Mouse (Mus musculus): ENCODE data around the gene Sirpa. TPM values are rescaled to one million over a fixed set of nuclear protein-coding genes. Genes with fewer than 3 reads are reported as not detected.

Sirpa gene
- total and polyA plus RNA-seq, 3 experiments = not detected

DNA sequence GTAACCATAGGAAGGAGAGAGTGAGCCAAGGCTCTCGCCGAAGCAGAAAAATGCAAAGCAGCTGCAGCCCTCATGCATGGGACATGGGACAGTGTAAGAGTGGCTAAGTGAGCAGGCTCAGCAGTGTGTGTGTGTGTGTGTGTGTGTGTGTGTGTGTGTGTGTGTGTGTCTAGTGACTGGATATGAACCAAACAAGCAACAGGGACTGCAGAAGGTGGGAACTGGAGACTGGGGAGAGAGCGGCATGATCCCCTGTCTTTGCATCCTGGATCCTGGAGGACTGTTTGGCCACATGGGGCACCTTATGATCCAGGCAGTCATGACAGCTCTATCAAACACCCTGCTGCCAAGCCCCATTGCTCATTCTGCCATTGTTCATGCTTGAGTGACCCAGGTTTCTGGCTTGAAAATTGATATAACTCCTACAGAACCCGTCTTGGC lies 34.0 kb downstream of the Sirpa start:
- H3K9ac ChIP-seq (ENCODE audit: control insufficient read depth, low read depth, low read length, poor library complexity, severe bottlenecking) = no peak overlapping the region
- H3K79me2 ChIP-seq (ENCODE audit: control insufficient read depth, insufficient read depth, low read length, poor library complexity) = no peaks in the 10 kb centered on the region
- H3K4me3 ChIP-seq (ENCODE audit: control insufficient read depth in 1 of 2, insufficient read depth in 1 of 2, low read depth in 2 of 2, low read length in 2 of 2) = no peak overlapping the region
- no peak overlapping the region for H3K27ac ChIP-seq (ENCODE audit: control insufficient read depth, low read depth, low read length)
- H3K27me3 ChIP-seq (ENCODE audit: control insufficient read depth in 1 of 2, insufficient read depth in 2 of 2, low read length in 2 of 2) = no peaks in the 10 kb centered on the region; a peak in 1 of 4 replicates
- no peak for DNase-seq (ENCODE audit: low read depth, low spot score)
- H3K36me3 ChIP-seq (ENCODE audit: control insufficient read depth in 1 of 2, insufficient read depth in 2 of 2, low read length in 2 of 2) = no peaks in the 10 kb centered on the region
- no peaks in the 10 kb centered on the region for H3K9me3 ChIP-seq (replicated peaks; ENCODE audit: insufficient read depth, low read length)
- TF ChIP-seq MXI1 (IDR thresholded peaks at IDR 0.05; ENCODE audit: low read depth, low read length) = no peak
- no peak for TF ChIP-seq ZNF384 (IDR thresholded peaks at IDR 0.05; ENCODE audit: low read depth, low read length)
- no peak for TF ChIP-seq CTCF (IDR thresholded peaks at IDR 0.05 in 2 of 3, conservative IDR thresholded peaks at IDR 0.05 in 1 of 3; ENCODE audit: control insufficient read depth in 1 of 3, insufficient read depth in 1 of 3, low read depth in 2 of 3, low read length in 3 of 3, poor library complexity in 1 of 3, severe bottlenecking in 1 of 3)
- no peak for TF ChIP-seq GATA1 (IDR thresholded peaks at IDR 0.05; ENCODE audit: low read depth, low read length)
- TF ChIP-seq GABPA (IDR thresholded peaks at IDR 0.05; ENCODE audit: low read depth, low read length) = no peak
- no peak for TF ChIP-seq MEF2A (IDR thresholded peaks at IDR 0.05; ENCODE audit: extremely low read depth, insufficient replicate concordance, low read depth, low read length, poor library complexity, severe bottlenecking)
- no peak for TF ChIP-seq HCFC1 (IDR thresholded peaks at IDR 0.05; ENCODE audit: low read depth, low read length)
- TF ChIP-seq USF1 (IDR thresholded peaks at IDR 0.05; ENCODE audit: low read depth, low read length) = no peak
- no peak for TF ChIP-seq TCF12 (IDR thresholded peaks at IDR 0.05; ENCODE audit: low read depth, low read length)
- no peak for TF ChIP-seq SIN3A (IDR thresholded peaks at IDR 0.05; ENCODE audit: low read length)
- TF ChIP-seq TAL1 (IDR thresholded peaks at IDR 0.05; ENCODE audit: low read length) = no peak
- TF ChIP-seq USF2 (IDR thresholded peaks at IDR 0.05; ENCODE audit: borderline replicate concordance in 1 of 2, insufficient read depth in 1 of 2, low read depth in 1 of 2, low read length in 2 of 2) = no peak
- TF ChIP-seq CHD1 (IDR thresholded peaks at IDR 0.05; ENCODE audit: low read depth, low read length) = no peak
- TF ChIP-seq ZKSCAN1 (IDR thresholded peaks at IDR 0.05; ENCODE audit: low read depth, low read length) = no peak
- no peak for TF ChIP-seq MAFK (IDR thresholded peaks at IDR 0.05; ENCODE audit: borderline replicate concordance, low read depth, low read length)
- no peak for TF ChIP-seq ELF1 (IDR thresholded peaks at IDR 0.05; ENCODE audit: low read depth, low read length)
- TF ChIP-seq UBTF (IDR thresholded peaks at IDR 0.05; ENCODE audit: borderline replicate concordance, insufficient read depth, low read depth, low read length) = no peak
- TF ChIP-seq NELFE (IDR thresholded peaks at IDR 0.05; ENCODE audit: low read depth, low read length) = no peak
- H3K4me1 ChIP-seq (ENCODE audit: control insufficient read depth in 1 of 2, insufficient read depth in 2 of 2, low read length in 2 of 2) = no peaks in the 10 kb centered on the region

DNA sequence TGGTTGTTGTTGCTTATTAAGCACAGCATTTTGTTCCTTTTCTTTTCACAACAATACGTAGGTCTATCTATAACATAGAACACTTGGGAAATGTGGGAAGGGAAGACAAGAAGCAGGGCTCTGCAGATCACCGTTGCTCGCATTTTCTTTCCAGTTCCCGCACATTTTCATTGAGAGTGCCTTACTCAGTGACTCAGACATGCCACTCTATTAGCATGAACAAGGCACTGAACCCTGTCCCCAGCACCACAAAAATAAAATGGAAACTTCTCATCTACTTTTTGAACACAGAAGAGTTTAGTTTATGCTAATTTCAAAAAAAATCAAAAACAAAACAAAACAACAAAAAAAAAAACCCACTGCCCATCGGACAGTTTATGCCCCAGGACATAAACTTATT lies 34.5 kb downstream of the Sirpa start:
- no peak for TF ChIP-seq ETS1 (IDR thresholded peaks at IDR 0.05; ENCODE audit: low read depth, low read length)
- no peak for TF ChIP-seq ELF1 (IDR thresholded peaks at IDR 0.05; ENCODE audit: low read depth, low read length)
- no peak for TF ChIP-seq GATA1 (IDR thresholded peaks at IDR 0.05; ENCODE audit: low read depth, low read length)
- TF ChIP-seq ZKSCAN1 (IDR thresholded peaks at IDR 0.05; ENCODE audit: low read depth, low read length) = no peak
- TF ChIP-seq CHD2 (IDR thresholded peaks at IDR 0.05; ENCODE audit: low read length) = no peak
- TF ChIP-seq MAFK (IDR thresholded peaks at IDR 0.05; ENCODE audit: borderline replicate concordance, low read depth, low read length) = no peak
- no peak for TF ChIP-seq SIN3A (IDR thresholded peaks at IDR 0.05; ENCODE audit: low read length)
- TF ChIP-seq RAD21 (IDR thresholded peaks at IDR 0.05; ENCODE audit: low read depth, low read length) = no peak
- TF ChIP-seq TCF12 (IDR thresholded peaks at IDR 0.05; ENCODE audit: low read depth, low read length) = no peak
- Histone ChIP-seq H3K9me3 (replicated peaks; ENCODE audit: insufficient read depth, low read length) (no peaks in the 10 kb centered on the region), H3K27ac (ENCODE audit: control insufficient read depth, low read depth, low read length) (no peak overlapping the region), H3K9ac (ENCODE audit: control insufficient read depth, low read depth, low read length, poor library complexity, severe bottlenecking) (no peak overlapping the region), H3K27me3 (ENCODE audit: control insufficient read depth in 1 of 2, insufficient read depth in 2 of 2, low read length in 2 of 2) (no peaks in the 10 kb centered on the region; a peak in 1 of 4 replicates), H3K4me1 (ENCODE audit: control insufficient read depth in 1 of 2, insufficient read depth in 2 of 2, low read length in 2 of 2) (no peaks in the 10 kb centered on the region), H3K79me2 (ENCODE audit: control insufficient read depth, insufficient read depth, low read length, poor library complexity) (no peaks in the 10 kb centered on the region), H3K4me3 (ENCODE audit: control insufficient read depth in 1 of 2, insufficient read depth in 1 of 2, low read depth in 2 of 2, low read length in 2 of 2) (no peak overlapping the region), H3K36me3 (ENCODE audit: control insufficient read depth in 1 of 2, insufficient read depth in 2 of 2, low read length in 2 of 2) (no peaks in the 10 kb centered on the region)
- no peak for DNase-seq (ENCODE audit: low read depth, low spot score)
